Mouse (Mus musculus) hindlimb bud, embryonic 11.5 days (tissue): ENCODE measurements around the gene Kcnj6.

Source experiments
- DNase-seq: peaks from one replicate; pipeline ENCODE4 v3.0.0-alpha.2; 2012; ENCODE audit warnings: low read depth, low spot score; ENCODE audit errors: extremely low spot score

Kcnj6 gene

DNA sequence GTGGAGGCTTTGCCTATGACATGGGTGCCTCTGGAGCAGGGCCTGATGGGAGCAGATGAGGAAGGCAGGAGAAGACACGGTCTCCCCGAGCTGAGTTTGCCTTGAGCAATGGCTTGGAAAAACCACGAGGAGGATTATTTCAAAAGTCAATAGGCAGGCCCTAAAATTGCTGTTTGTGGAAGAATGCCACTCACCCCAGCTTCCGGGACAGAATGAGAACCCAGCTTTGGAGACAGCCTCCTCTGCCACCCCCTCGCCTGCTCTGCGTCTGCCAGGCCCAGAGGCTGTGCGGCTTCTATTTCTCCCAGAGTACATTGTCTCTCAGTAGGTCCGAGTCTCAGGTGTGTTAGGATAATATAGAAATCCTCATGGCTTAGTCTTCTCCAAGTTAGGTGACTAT is 64.8 kb downstream of the Kcnj6 start:
- no peak for DNase-seq

DNA sequence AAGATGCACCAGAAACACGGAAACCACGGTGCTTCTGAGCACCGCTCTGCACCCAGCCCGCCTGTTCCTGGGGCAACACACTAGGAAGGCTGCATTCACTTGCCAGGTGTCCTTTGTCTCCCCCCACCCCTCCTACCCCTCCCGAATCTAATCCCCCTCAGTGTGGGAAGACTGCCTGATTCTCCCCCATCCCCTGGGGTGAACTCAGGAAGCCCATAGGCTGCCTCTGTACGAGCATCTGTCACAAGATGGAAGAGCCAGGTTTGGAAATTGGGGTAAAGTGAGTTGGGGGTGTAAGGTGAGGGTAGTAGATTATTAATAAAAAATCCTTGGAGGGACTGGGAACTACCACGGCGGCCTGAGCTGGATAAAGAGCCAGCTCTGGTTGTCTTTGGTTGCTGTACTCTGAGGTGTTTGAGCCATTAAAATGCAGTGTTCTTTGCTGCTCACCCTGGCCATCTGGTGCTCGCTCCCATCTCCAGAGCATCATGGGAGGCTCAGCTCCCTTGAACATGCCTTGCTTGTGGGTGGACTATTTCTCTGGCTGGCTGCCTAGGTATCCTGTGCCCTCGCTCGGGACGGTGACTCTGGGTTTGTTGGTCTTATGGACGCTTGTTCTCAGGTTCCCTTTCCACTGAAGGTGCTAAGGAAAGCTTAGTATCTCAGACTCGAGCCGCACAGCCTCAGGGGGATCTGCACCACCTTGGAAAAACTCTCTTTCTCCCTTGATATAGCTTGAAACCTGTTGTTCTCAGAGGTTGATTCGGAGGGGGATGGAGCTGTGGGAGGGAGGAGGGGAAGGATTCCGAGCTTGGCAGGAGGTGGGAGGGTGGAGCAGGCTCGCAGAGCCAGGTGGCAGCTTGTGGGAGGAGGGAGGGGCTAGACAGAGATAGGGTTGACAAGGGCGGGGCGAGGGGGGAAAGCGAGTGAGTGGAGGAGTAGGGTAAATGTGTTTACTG is 65.9 kb downstream of the Kcnj6 start:
- DNase-seq: no peak

DNA sequence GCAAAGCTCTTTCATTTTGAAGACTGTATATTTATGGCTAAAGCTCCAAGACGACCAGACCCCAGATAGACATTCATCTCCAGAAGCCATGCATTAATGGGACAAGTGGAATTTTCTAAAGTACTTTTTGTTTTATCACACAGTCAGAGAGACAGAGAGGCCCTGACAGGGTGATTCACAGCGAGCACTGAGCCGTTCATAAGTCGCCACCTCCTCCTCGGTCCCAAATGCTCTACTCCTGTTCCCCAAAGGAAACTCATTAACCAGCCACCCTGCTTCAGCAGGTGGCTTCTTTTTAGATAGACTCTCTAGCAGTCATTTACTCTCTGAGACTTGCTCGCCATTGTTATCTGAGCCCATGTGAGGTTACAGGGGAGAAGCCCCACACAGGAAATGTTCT is 72.1 kb downstream of the Kcnj6 start:
- no peak for DNase-seq

DNA sequence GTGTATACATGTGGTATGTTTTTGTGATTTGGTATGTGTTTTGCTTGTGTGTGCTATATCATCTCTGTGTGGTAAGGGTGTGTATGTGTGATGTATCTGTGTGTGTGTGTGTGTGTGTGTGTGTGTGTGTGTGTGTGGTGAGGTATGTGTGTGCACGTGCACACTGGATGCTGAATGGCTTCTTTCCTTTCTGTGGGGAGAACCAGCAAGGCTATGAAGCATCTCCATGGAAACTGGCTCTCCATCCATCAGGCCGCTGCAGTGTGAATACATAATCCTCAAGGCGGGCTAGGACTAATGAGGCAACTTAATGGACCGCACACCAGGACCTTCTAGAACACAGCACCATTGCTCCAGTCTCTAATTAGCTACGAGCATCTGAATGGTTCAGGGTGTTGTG is 78.3 kb downstream of the Kcnj6 start:
- no peak for DNase-seq

DNA sequence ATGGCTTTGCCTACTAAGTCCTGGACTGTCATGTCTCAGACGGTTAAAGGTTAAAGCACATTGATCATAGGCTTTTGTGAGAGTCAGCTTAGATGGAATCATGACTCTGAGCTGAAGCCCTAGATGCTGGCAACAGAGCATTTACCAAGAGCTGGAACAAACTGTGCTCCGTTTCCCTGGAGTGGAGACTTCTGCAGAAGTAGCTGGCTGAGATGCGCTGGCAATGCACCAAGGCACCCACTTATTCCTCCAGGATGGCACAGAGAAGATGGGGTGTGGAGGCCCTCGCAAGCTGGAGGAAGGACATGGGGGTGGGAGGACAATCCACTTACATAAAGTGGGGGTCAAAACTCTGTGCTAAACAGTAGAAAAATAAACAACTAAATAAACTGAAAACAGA is 91.5 kb downstream of the Kcnj6 start:
- DNase-seq: no peak

DNA sequence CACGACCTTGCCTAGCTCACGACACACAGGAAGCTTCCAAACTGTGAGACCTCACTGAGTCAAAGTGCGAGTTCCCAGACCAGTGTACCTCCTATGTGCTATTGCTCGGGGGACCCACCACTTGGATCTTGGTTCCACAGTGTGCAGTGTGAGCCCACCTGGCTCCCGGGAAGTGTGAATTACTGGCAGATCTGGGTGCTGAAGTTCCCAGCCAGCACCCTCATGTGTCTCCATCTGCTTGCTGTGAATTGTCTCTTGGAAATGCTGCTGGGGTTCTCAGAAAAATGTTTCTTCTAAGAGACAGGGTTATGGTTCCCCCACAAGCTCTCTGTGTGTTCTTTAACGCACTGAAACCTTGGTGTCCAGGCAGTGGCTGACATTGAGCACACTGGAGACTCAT is 98.7 kb downstream of the Kcnj6 start:
- DNase-seq: no peak

DNA sequence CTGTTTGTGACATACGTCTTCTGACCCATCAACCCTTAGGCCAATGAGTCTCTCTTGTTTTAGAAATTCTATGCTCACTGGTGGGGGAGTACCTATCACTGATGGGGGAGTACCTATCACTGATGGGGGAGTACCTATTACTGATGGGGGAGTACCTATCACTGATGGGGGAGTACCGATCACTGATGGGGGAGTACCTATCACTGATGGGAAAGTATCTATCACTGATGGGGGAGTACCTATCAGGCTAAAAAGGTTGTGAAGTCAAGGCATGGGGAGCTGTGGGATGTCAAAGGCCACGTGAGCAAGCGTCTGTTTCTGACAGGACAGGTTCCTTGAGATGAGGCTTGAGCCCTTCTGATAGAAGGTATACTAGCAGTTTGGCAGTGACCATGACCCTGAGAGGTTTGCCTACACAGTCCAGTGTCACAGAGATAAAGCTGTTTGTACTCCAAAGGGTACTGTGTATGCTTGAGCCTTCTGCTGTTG is 105.3 kb downstream of the Kcnj6 start:
- DNase-seq: no peak

DNA sequence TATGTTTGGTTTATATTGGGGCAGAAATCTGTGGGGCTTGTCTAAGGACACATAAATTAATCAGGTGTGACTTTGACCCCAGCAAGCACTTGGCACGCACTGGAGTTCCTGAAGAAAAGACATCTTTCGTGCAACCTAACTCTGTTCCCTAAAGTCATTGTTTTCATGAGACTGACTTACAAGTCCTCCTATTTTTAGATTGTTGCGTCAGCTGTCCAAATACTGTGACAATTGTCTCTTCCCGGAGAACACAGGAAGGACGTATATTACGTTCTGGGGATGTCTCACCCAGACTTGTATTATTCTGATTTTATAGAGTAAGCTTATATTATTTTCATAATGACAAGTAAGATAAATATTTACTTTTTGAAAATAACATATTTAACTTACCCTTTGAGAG is 106.9 kb downstream of the Kcnj6 start:
- no peak for DNase-seq

DNA sequence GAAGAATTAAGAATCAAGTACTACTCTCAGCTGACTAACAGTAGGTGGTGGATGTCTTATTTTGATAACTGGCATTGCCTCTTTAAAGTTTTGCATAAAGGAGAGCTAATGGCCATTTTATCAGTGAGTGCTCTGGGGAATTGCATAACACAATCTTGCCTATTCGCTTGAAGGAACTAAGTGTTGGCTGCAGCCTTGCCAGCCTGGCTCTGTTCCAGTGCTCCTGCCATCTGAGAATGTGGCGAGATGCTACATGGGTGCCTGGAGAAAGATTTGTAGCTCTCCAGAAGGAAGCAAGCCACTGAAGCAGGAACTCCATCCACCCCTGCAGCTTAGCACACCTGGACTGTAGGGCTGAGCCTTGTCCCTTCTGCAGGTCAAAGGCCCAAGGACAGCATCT is 107.4 kb downstream of the Kcnj6 start:
- no peak for DNase-seq

DNA sequence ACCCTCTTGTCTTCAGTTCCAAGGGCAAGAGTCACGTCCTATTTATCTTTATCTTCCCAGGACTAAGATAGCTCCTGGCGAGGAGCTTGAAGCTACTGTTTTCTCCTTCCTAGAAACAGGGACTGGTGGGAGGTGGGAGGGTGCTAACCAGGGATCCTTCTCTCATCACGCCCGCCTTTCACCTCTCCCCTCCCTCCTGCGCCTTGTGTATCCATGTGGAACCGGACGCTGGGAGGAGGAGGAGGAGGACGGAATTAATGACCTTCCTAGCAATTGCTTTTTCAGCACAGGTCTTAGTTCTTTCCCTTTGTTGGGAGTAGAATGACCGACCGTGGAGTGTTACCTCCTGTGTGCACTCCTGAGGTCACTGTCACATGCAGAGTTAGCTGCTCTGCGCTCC is 108.9 kb downstream of the Kcnj6 start:
- DNase-seq: no peak

DNA sequence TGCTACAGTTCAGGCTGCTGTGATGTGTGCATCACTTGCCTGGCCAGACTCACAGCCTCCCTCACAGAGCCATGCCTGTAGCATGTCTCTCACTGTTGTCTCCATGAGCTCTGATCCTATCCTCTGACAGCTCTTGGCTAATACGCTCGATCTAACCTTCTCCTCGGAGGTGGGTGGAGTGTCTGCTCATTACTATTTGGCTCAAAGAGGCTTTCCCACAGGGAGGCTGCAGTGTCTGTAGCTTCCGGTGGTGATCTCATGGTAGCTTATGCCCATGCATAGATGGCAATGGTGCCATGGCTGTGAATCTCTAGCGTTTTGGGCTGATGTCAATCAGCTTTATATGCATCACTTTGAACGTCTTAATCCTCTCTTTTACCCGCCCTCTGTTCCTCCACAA is 111.1 kb downstream of the Kcnj6 start:
- no peak for DNase-seq

DNA sequence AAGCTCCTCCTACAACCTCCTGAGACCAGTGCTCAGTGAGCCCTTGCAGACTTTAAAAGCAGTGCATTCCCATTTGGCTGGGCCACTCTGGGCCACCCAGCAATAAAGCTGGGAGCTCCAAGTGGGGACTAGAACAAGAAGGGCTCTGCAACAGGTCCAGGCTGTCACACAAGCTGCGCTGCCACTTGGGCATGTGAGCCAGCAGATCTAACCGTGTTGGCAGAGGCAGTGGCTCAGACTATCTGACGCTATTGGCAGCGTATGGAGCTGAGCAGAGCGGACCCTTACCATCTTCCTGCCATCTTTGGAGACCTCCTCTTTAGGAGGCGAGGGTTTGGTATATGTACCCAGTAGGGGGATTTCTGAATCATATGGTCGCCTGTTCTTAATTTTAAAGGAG is 112.4 kb downstream of the Kcnj6 start:
- no peak for DNase-seq

DNA sequence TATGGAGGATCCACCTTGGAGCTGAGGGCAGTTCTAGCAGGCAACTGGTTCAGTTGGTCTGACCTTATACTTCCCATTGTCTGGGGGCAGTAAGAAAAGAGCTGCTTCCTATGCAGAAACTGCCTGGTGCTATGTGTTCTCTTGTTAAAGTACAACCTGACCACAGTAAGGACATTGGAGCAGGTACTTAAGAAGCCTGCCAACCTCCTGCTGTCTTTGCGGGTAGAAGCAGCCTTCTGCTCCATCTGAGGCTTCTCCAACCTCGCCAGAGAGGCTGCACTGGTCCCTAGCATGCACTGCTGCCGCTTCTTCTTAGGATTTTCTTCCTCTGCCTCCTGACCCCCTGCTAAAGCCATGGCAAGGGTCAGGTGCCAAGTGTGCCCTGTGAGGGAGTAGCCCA is 113.6 kb downstream of the Kcnj6 start:
- no peak for DNase-seq

DNA sequence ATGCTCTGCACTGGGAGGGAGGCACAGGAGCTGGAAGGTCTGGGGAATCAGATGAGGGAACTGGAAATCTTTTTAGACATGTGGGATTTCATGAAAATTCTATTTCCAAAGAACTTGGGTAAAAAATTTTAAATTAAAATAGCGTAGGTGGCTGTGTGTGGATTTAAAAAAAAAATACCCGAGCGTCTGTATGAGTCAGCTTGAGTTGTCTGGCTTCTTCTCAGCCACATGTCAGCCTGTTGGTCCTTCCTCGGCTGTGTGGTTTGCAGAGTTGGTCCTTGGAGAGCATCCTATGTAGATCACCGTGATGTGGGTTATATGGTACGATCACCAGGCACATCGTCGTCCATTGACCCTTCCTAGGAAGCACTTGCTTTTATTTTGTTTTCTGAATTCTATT is 114.3 kb downstream of the Kcnj6 start:
- DNase-seq: no peak

DNA sequence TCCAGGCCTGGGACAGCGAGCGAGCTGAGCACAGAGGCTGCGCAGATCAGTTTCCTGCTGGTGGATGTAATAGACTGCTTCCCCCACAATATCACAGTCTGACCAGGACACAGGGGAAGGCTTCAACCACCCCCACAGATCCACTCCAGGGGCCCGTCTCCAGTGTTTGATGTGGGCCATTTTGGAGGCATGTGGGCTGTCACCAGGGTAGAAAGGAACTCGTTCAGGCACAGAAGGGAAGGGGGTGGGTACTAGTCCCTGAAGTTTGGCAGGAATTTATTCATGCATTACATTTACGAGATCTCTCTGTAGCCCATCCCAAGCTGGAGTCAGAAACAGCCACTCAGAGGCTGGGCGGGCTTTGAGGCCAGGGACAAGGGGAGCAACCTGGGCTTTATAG is 115.4 kb downstream of the Kcnj6 start:
- DNase-seq: no peak

DNA sequence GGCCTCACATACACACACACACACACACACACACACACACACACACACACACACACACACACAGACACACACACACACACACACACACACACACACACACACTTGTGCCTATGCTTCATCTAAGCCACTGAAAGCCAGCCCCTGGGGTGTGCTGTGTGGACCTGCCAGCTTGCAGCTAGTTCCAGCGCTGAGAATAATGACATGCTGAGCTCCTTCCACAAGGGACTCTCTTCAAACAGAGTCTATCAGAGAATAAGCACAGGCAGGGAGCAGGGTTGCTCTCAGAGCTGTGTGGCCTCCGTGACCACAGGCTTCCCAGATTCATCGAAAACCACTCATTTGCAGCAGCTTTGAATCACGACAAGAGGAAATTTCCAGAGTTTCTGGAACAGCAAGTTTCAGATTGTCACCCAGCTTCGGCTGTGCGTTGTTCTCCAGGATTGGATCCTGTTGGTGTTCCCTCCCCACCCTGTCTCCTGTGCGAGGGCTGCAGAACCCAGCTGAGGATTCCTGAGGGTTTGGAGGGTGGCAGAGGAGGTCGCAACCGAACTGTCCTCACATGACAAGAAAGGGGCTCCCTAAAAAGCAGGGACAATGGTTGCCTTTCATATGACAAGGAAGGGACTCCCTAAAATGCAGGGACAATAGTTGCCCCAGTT is 124.8 kb downstream of the Kcnj6 start:
- no peak for DNase-seq

DNA sequence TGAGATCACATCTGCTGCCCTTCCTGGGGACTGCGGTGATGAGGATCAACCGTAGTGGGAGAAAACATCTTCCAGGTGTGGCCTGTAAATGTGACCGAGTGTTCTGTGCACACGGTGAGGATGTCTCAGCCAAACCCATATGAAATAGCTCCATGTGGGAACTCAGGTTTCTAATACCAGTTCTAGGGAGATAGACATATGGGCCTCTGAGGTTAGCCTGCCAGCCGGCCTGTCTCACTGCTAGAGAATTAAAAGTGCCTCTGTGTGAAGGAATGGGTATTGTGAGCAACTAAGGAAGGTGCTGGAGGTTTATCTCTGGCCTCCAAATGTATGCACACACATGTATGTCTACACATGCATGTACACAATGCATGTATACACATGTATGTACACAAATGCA is 129.1 kb downstream of the Kcnj6 start:
- no peak for DNase-seq

DNA sequence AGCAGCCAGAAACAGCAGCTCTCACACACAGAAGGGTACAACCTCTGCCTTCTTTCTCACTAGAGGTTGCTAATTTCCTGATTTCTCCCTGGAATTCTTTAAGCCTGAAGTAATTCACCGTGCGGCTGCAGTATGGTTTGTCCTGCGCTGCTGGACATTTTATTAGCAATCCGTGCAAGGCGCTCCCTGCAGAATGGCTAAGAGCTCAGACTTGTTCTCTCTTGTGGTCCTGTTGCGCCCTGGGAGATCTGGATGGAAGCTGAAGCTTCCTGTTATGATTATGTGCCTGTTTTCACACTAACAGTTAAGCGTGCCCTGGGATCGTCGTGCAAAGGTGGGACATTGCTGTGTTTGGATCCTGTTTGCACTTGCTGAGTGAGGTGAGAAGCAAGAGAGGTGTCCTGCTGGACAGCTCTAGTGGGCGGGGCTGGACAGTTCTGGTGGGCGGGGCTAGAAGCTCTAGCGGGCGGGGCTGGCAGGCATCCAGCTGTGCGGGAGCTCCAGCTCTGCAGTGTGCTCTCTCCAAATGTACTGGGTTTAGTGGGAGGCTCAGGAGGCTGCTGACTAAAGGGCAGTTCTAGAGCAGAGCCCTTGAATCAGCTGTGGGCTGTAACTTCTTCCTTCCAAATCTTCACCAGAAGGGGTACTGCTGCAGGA is 131.1 kb downstream of the Kcnj6 start:
- DNase-seq: no peak

DNA sequence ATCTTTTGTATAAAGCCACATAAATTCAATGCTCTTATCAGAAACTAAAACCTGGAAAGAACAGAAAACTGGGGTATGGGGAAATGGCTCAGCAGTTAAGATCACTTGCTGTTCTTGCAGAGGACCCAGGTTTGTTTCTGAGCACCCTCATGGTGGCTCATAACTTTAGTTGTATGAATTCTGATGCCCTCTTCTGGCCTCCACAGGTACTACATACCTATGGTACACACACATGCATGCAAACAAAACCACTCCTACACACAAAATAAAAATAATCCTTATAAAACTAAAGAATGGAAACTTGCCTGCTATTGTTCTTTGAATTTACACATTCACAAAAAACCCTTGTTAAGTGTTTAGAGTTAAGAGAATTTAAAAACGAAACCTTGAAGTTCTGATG is 131.7 kb downstream of the Kcnj6 start:
- no peak for DNase-seq

DNA sequence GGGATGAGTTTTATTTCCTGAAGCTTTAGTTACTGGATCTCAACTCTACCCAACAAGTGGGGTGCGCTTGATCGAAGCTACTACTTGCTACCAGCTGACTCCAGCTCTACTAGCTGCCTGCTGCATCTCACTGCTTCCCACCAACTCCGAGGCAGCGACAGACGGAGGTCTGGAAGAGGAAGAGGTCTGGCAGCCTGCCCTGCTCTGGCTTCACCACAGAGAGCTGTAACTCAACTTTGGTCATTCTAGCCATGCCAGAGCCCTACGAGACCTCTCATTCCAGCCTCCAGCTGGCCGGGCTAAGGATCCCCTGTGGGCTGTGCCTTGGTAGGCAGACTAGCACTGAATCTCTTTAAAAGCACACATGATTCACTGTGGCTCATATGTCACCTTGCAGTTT is 132.4 kb downstream of the Kcnj6 start:
- DNase-seq: no peak

DNA sequence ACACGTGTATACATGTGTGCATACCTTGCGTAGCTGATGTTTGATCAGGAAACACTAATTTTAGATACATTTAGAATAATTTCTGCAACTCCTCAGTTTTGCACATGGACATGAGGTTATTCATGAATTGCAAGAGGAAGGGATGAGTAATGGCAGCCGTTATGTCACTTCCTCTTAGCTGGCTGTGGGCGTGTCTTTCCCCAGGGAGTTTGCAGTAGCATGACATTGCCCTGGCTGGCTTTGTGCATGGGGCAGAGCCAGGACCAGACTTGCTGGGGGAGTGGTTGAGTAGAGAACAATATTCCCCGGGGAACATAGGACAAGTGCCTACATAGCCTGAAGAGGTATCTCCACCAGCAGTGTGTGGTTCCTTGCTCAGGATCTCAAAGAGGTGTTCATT is 134.0 kb downstream of the Kcnj6 start:
- DNase-seq: no peak

DNA sequence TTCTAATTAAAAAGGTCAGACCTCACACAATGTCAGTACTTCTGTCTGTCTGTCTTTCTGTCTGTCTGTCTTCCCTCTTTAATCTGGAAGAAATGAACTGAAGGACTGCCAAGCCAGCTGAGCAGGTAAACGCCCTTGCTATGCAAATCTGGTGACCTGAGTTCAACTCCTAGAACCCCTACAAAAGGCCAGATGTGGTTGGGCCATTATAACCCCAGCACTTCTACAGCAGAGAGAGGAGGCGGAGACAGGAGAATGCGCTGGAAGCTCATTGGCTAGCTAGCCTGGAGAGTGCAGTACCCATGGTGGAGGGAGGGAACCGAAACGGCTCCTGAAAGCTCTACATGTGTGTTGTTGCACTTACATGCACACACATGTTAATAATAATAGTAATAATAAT is 141.5 kb downstream of the Kcnj6 start:
- no peak for DNase-seq
